Mouse (Mus musculus) hematopoietic stem cell, adult 5-6 weeks (primary cell): ENCODE measurements around the gene BC051019. TPM values are rescaled to one million over a fixed set of nuclear protein-coding genes. Genes with fewer than 3 reads are reported as not detected.

Source experiments
- ATAC-seq, 2 experiments: fragments of 125-278 bp in 1 of 2; replicated peaks in 1 of 2; 2 replicates each; pipeline ENCODE4 v1.8.0; 2016 to 2017; ENCODE audit warnings: inconsistent platforms in 2 of 2, mild to moderate bottlenecking in 2 of 2, moderate number of reproducible peaks in 2 of 2, low read depth in 1 of 2, moderate TSS enrichment in 1 of 2; ENCODE audit not compliant: low FRiP score in 2 of 2, poor library complexity in 2 of 2, severe bottlenecking in 2 of 2, insufficient read depth in 1 of 2, low TSS enrichment in 1 of 2
- total RNA-seq: library from RNA; stranded (forward); fragments of 172-1452, 232-1000 nt; gene quantifications from 2 replicates; pipeline ENCODE4 v1.2.3, GENCODE M21; 2017

BC051019 gene
- total RNA-seq, 1 experiment from 2014 or later, result not detected

- ATAC-seq, result no peak; a peak in 1 of 4 replicates
Observed at GRCm38 (mm10) chr7:109719286-109719685, 4.4 kb downstream of the BC051019 start.

DNA sequence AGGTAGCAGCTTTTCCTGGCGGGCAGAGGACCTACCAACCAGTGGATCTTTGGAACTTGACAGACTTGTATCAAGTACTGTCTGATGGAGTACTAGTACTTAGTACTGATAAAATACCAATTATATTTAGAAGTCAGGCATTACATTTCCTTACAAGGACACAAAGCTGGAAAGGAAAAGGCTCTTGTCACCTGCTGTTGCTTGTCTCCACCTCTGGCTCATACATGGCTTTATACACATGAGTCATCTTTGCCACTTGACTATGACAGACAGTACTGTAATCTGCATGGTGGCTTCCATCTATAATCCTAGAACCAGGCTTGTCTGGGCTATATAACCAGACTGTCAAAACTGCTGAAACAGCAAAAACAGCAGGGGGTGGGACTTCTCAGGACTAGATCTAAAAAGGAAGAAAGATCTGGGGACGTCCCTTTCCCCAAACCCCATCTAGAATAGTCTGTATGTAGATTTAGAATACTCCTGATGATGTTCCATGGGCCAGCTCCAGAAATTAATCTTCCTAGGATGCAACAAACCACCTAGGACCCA is 10.1 kb downstream of the BC051019 start:
- ATAC-seq, result no peak

DNA sequence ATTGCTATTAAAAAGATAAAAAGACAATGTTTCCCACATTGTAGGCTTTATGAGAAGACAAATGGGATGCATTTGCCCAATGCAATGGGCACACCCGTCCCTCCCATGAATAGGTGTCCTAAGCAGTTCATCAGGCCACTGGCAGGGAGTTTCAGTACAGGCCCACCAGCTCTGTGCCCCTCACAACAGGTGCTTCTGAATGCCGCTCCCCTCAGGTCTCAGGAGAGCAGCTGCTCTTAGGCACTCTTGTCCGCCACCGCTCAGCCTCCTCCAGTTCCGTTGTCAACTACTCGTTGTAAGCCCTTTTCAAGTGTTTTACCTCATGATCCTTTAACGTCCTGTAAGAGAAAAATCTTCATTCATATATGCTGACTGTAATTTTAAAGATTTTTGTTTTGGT is 11.5 kb downstream of the BC051019 start:
- no peak for ATAC-seq

DNA sequence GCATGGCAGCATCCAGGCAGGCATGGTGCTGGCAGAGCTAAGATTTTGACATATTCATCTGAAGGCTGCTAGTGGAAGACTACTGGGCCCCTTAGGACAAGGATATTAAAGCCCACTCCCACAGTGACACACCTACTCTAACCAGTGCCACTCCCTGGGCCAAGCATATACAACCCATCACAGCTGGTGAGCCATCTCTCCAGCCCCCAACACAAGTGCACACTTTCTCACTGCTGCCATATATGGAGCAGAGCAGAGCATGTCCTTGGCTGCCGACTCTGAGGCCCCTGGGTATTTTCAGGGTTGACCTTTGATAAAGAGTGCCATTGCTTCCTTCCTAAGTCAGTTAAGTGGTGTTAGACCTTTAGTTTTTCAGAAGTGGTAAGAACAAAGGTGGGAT is 13.6 kb downstream of the BC051019 start:
- ATAC-seq, result no peak

- no peak for ATAC-seq
Observed at GRCm38 (mm10) chr7:109708961-109709382, 14.7 kb downstream of the BC051019 start.

DNA sequence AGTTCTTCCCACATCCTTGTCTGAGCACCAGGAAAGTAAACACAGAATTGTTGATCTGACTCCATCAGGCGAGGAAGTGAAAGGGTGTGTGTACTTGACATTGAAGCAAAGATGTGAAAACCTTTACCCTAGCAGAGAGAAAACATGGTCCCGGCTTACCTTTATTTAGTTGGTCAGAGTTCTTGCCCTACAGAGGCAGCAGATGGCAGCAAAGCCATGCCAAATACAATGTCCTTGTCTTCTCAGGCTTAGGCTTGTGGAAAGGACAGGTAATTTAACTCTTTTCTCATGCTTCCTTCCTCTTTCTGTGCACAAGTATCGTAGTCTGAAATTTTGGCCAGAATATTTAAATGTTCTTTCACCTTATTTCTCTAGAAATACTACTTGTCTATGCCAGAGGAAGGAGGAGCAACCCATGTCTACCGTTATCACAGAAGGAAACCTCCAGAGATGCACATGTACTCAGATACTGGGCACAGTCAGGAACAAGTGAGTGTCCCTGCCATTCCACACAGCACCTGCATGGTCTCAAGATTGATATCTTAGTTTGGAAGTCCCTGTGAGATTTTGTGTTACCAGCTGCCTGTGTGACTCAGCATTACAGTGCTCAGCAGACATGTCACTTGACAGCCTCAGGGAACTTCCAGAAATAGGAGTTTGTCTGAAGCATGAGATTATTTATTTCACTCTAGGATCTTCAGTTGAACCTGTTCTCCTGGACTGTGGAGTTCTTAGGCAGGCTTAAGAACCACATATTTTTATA is 16.4 kb downstream of the BC051019 start:
- ATAC-seq, result peak in 1 of 2 experiments; percentile 57; a peak in 2 of 4 replicates

DNA sequence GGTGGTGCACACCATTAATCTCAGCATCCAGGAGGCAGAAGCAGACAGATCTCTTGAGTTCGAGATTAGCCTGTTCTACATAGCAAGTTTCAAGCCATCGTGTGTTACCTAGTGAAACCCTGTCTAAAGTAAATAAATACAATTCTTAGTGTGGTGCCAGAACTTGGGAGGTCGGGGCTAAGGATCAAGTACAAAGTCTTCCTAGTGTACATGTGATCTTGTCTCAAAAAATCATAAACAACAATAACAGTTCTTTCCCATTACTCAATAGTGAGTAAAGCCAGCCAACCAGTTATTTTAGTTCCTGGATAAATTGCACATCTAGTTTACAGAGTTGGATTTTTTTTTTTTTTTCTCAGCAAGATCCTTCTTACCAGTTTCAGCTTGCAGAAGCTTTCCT is 19.2 kb downstream of the BC051019 start:
- no peak for ATAC-seq

GRCm38 (mm10) chr7:109704016-109704377 is 19.7 kb downstream of the BC051019 start:
- ATAC-seq, result no peak

- ATAC-seq, result peak; percentile 90 to 94
Observed at GRCm38 (mm10) chr7:109703190-109704015, 20.2 kb downstream of the BC051019 start, which contains the start of the genes St5 and Akip1. TSS of gene St5 (minus strand) at chr7:109703605. TSS of gene Akip1 (plus strand) at chr7:109703690.

DNA sequence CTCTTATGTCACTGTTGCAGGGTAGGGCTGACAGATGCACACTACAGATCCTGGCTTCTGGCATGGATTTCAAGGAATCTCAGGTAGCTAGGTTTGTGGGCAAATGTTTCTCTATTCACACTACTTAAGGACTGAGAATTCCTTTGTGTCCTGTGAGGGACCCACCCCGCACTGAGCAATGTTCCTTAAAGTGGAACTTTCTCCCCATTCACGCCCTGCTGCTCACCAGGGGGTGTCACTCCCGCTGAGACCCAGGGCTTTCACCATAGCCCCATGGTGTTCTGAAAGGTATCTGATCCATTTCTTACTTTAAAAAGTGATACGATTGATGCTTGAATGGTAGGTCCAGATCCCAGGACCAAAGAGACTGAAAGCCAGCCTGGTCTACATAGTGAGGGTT is 20.9 kb downstream of the BC051019 start:
- no peak for ATAC-seq

DNA sequence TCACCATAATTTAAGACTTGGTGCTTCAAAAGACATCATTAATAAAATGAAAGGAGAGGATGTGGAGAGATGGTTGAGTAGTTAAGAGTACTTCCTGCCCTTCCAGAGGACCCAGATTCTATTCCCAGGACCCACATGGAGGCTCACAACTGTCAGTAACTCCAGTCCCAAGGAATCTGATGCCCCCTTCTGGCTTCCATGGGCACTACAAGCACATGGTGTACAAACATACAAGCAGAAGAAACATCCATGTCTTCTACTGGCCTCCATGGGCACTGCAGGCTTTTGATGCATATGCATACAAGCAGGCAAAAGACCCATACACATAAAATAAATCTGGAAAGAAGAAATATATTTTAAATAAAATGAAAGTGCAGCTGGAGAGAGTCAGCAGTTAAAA is 23.4 kb downstream of the BC051019 start:
- ATAC-seq, result no peak

DNA sequence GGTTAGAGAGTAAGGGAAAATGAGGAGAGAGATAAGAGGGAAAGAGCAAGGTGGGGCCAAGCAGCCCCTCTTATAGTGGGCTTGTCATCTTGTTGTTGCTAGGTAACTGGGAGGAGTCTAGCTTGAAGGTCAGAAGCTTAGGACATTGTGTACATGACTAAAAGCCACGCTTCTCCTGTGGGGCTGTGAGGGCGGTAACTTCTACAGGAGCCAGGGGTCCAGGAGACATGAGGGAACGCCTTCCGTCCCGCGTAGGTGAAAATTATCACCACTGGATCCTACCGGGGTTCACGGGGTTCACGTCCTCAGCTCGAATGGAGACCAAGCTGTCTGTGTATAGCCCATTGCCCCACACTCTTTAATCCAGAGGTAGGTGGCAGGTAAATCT is 28.3 kb downstream of the BC051019 start:
- no peak for ATAC-seq

- no peak for ATAC-seq
Observed at GRCm38 (mm10) chr7:109694576-109695338, 28.9 kb downstream of the BC051019 start.

DNA sequence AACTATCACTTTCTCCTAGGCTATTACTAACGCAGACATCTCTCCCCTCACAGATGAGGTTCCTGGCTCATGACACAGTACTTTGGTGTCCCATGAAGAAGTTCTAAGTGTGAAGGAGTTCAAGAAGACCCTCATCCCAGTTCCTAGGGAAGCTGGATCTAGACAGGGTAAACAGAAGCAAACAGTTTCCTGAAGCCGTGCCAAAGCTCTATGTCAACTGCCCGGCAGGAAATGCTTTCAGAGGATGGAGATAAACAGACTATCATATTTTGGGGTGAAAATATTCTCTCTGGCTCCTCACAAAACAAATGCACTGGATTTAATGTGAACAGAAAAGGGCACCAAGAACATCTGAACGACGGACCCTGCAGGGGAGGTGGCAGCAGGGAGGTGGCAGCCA is 32.7 kb downstream of the BC051019 start:
- ATAC-seq, result no peak

- ATAC-seq, result no peak
Observed at GRCm38 (mm10) chr7:109690101-109690500, 33.5 kb downstream of the BC051019 start.

DNA sequence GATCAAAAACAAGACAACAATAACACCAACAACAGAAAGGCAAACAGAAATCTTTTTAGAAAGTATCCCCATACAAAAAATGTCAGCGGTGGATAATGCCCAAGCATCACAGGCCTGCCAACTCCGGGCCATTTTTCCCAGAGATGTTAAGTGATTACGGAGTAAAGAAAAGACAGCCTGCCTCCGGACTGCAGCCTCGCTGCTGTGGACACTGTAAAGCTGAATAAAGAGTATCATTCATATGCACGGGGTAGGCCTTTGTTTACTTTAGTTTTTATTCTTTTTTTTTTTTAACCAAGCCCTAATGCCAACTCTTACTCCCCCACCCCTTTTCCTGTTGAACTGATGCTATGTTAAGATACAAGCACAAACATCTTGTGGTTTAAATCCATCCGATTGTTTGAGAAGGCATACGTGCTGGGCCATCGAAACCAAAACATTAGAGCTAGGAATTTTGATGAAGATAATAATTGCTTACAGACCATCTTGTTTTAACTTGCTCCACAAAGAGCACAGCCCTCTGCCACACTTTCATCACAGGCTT is 37.0 kb downstream of the BC051019 start:
- ATAC-seq, result no peak

DNA sequence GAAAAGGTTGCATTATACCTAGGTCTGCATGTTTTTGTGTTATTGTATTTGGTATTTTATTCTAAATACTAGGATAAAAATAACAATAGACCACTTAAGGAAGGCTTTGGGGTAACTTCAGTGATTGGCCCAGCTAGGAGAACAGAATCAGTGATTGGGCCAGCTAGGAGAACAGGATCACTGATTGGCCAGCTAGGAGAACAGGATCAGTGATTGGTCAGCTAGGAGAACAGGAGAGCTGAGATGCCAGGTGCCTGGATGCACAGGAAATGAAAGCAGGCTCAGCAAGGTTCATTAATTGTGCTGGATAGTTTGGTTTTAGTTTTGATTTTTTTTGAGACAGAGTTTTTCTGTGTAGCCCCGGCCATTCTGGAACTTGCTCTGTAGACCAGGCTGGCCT is 42.8 kb downstream of the BC051019 start:
- no peak for ATAC-seq
